Mouse (Mus musculus) monocyte, adult 2 months (primary cell): ENCODE data around the gene Fignl2.

Experiments used
- DNase-seq, 2 experiments: peaks; one replicate each; pipeline ENCODE4 v3.0.0; 2022; ENCODE audit warnings: low spot score in 2 of 2, low read depth in 1 of 2

Fignl2 gene

DNA sequence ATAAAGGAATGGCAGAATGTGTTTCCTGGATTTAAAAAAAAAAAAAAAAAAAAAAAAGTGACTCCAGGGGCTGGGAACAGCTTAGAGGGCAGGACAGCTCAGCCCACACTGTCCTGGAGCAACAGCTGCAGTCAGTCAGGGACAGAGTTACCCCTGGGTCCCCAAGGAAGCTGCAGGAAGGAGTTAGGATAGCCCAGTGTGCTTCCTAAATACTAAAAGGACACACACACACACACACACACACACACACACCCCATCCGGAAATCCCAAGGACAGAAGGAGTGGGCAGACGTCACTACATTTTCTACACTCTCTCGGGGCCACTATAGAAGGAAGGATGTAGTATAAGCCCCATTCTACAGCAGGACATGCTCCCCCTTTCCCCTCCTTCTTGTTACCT is 10.3 kb downstream of the Fignl2 start:
- no peak for DNase-seq

DNA sequence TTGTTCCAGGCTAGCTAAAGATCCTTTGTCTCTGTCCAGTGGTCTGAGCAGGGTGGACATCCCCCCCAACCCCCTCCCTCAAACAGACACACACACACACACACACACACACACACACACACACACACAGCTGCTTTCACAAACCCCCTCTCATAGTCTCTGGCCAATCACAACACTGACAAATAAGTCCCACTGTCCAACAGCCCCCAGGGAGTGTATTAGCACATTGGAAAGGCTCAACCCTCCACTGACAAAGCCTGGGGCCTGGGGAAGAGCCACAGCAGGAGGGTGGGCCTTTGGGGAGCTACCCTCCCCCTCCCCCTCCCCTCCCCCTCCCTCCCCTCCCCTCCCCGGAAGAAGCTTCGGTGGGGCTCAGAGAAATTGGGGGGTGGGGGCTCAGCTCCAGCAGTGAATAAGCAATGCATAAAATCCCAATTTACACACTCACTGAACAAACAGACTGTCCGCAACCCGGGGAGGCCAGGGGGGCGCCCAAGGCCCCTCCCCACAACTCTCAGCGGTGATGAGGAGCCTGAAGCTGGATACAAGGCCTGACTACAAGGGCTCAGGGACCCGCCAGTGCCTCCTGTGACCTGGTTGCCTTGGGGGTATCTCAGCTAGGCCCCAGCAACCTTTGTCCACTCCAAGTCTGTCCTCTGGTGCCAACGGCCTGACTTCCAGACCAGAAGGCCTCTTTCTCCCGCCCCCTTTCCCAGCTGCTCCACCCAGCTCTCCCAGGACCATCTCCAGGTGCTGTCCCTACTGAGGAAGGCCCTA is 11.3 kb downstream of the Fignl2 start:
- DNase-seq: no peak

DNA sequence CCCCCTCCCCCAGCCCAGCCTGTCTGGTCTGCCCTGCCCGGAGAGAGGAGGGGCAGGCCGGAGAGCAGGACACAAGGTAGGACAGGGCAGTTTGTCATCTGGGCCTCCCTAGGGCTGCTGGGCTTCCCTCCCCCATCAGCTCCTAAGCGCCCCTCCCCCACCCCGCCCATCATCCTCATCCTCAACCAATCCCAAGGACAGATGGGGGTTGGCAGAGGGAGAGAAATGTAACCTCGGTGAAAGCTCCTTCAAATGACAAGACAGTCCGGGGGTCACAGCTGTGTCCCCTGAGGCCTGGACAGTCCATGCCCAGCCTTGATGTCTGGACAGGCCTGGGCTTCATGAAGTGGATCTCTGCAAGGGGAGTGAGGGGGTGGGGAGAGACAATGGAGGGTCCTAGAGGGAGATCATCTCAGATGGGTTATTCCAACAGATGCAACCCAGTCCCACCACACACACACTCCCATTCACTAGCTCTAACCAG is 12.0 kb downstream of the Fignl2 start:
- no peak for DNase-seq

- DNase-seq: no peak
Measured at GRCm38 (mm10) chr15:101065069-101065468, 13.3 kb downstream of the Fignl2 start.

- DNase-seq: no peak
Measured at GRCm38 (mm10) chr15:101060280-101060852, 18.0 kb downstream of the Fignl2 start.

DNA sequence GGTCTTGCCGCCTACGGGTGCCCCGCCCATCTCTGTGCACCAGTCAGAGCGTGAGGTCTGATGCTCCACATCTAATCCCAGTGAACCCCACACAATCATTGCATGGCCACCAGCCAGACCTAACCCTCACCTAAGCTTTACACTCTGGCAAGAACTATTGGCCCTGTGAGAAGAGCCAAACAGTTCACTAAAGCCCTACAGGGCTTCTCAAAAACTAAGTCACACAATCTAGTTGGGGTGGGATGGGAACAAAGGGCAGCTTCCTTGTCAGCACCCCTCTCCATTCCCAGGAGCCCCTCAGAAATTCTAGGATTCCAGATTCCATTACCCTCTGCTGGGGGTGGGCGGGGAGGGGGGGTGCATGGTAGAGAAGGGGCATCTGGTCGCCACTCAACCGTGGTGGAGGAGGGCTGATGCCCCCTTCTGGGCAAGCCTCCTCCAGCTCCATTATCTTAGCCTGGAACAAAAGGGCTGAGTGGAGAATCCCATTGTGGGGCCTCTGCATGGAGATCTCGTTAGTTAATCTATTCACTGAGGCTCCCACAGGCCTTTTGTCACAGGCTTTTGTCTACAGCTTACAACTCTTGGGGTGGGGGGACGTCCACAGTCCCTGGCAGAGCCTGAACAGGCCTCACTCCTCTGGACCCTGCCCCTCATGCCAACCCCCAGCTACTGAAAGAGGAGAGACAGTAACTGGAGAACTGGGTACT is 18.6 kb downstream of the Fignl2 start:
- no peak for DNase-seq

- DNase-seq: no peak
Measured at GRCm38 (mm10) chr15:101056225-101056624, 22.1 kb downstream of the Fignl2 start.

DNA sequence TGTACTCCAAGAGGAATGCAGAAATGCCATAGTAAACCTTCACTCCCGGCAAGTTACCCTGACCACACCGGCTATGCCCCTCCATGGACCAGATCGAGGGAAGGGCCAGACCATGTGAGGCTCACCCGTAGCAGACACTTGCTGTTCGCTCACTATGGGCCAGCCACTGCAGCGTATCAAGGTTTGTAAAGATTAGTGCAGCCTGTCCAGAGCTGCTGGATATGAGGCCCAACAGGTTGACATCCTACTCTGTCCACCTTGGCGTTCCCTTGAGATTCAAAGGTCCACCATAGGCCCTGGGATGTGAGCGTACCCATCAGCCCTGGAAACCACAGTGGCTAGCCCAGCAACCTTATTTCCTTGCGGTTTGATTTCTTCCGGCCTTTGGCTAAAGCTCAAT is 23.8 kb downstream of the Fignl2 start:
- DNase-seq: no peak

DNA sequence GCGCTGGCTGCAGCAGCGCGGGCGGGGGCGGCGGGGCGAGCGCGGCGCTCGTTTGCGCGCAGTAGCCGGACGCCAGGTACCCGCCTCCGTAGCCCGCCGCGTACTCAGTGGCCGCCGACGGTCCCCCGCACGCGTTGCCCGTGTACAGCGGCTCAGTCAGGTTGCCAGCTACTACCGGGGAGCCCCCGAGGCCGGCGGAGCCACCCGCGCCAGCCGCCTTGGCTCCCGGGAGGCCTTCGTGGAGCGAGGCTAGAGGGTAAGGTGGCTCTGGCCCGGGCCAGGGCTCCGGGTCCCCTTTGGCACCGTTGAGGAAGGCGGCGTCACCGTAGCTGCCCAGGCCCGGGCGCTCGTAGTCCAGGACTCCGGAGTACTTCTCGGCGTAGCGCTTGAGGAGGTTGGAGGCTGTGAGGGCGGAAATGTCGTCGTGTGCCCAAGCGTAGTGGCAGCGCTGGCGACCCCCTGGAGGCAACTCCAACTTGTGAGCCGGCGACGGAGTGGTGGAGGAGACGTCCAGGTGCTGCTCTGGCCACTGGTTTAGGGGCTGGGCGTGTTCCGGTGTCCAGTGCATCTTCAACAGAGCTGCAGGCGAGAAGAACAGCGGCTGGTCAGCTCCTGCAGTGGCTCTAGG is 24.4 kb downstream of the Fignl2 start:
- DNase-seq: no peak

GRCm38 (mm10) chr15:101052560-101053501 is 25.5 kb downstream of the Fignl2 start:
- DNase-seq: no peak

GRCm38 (mm10) chr15:101051869-101052268 is 26.5 kb downstream of the Fignl2 start:
- no peak for DNase-seq

DNA sequence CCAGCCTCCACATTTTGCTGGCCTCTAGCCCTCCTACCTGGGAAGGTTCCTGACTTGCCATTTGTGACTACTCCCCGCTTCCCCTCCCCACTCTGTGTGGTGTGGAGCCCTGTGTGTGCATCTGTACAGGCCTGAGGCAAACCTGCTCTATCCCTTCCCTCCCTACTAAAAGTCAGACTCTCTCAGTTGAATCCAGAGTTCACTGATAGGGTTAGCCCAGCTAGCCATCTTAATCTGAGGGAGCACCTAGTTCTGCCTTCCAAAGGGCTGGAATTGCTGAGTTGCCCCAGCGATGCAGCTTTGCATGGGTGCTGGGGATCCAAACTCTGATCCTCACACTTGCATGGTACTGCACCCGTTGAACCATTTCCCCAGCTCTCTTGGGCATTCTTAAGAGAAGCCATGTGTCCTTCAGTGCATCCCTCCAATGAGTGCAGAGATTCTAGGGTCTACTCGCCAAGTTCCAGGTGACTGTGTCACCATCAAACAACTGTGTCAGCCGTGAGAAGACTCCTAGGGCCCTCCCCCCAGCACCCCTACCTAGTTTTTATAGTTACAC is 29.9 kb downstream of the Fignl2 start:
- no peak for DNase-seq

GRCm38 (mm10) chr15:101047194-101047555 is 31.2 kb downstream of the Fignl2 start, which contains the start of gene Gm47841:
Gene Gm47841, minus strand, starts transcription at chr15:101047397.
- no peak for DNase-seq

GRCm38 (mm10) chr15:101046527-101047193 is 31.7 kb downstream of the Fignl2 start:
- DNase-seq: no peak

- no peak for DNase-seq
Measured at GRCm38 (mm10) chr15:101046039-101046526, 32.3 kb downstream of the Fignl2 start.

GRCm38 (mm10) chr15:101044531-101044930 is 33.8 kb downstream of the Fignl2 start:
- DNase-seq: no peak

DNA sequence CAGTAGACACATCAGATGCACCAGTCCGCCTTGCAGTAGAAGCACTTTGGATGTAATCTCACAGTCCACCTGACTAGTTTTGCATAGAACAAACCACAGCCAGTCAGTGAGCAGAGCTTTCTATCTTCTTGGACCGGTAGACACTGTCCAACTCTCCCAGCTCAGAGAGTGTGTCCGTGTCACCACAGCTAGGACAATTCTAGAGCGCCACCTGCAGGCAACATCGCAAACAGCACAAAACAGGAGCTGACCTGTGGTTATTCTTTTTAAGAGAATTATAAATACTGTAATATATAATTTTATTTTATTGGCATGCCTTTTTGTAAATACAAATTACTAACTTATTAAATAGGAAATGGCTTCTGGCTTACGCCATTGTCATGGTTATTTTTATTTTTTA is 35.8 kb downstream of the Fignl2 start:
- DNase-seq: no peak

- no peak for DNase-seq
Measured at GRCm38 (mm10) chr15:101041966-101042365, 36.4 kb downstream of the Fignl2 start.

GRCm38 (mm10) chr15:101039651-101040050 is 38.7 kb downstream of the Fignl2 start:
- DNase-seq: no peak
